Mouse (Mus musculus) stomach, embryonic 14.5 days (tissue): ENCODE results near the gene Adh6b. TPM values are rescaled to one million over a fixed set of nuclear protein-coding genes. Genes with fewer than 3 reads are reported as not detected.

Experiments
- polyA plus RNA-seq: library from polyadenylated mRNA; unstranded; fragments of >200 nt; fragmentation: Nextera tagmentation; extraction: Ambion mirVana; gene quantifications from 2 replicates; pipeline ENCODE4 v1.2.1, GENCODE M21; 2014

The Adh6b gene
- polyA plus RNA-seq, 1 experiment from 2014 or later: not detected

Other genes starting within 250 kb of the Adh6b start
- gene Trmt10a, start 198.3 kb upstream of the Adh6b start, polyA plus RNA-seq: 10.2 and 11.1 TPM in 2 replicates
- gene Mttp, start 196.8 kb upstream of the Adh6b start, polyA plus RNA-seq: 7.6 and 8.8 TPM in 2 replicates
- gene 4930579F01Rik, start 147.9 kb upstream of the Adh6b start, polyA plus RNA-seq: 0.38 and 0.80 TPM in 2 replicates
- gene Adh7, start 124.0 kb upstream of the Adh6b start, polyA plus RNA-seq: 0.24 and 0.41 TPM in 2 replicates
- 9.9 and 13.8 TPM in 2 replicates for gene Adh1, start 80.8 kb upstream of the Adh6b start, polyA plus RNA-seq
- gene Adh6a, start 28.5 kb upstream of the Adh6b start, polyA plus RNA-seq: not detected in 2 replicates
- not detected in 2 replicates for gene Adh4, start 73.7 kb downstream of the Adh6b start, polyA plus RNA-seq
- 191 and 206 TPM in 2 replicates for gene Adh5, start 101.3 kb downstream of the Adh6b start, polyA plus RNA-seq
- 59.6 and 66.2 TPM in 2 replicates for gene Metap1, start 147.7 kb downstream of the Adh6b start, polyA plus RNA-seq
- 343 and 347 TPM in 2 replicates for gene Eif4e, start 184.4 kb downstream of the Adh6b start, polyA plus RNA-seq